Mouse (Mus musculus) liver, adult 2 months (tissue): Measurements from ENCODE around the gene I0C0044D17Rik.

Experiments
- CTCF ChIP-seq: fragments of 200-500 bp; IDR thresholded peaks from 2 replicates; pipeline ENCODE4 v1.5.1; 2011; ENCODE audit warnings: low read depth, low read length, control low read depth
- POLR2A ChIP-seq: fragments of 200-500 bp; IDR thresholded peaks from 2 replicates; pipeline ENCODE4 v1.6.1; 2011; ENCODE audit warnings: low read length, control low read depth; ENCODE audit not compliant: insufficient read depth; ENCODE audit errors: extremely low read depth

DNA sequence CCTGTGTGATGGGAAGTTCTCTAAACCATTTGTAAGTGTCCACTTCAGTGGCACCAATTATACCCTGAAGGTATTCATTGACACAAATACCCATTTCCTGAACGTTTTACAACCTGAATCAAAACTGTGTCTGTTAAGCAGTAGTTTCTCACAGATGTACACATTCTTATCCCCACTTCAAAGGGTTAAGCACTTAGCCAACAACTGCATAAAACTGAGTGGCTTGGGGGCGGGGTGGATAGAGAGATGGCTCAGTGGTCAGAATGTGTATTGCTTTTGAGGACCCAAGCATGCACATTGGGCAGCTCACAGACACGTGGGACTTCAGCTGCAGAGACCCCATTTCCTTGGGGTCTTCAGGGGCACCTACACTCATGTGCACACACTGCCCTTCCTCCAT lies 22.8 kb upstream of the I0C0044D17Rik start:
- TF ChIP-seq CTCF (no peak), POLR2A (no peak)
